Mouse (Mus musculus): ENCODE data around the gene Kif27. TPM values are rescaled to one million over a fixed set of nuclear protein-coding genes. Genes with fewer than 3 reads are reported as not detected.

Gene Kif27
- polyA plus RNA-seq, 1 experiment from 2014 or later, result 0.12 TPM

DNA sequence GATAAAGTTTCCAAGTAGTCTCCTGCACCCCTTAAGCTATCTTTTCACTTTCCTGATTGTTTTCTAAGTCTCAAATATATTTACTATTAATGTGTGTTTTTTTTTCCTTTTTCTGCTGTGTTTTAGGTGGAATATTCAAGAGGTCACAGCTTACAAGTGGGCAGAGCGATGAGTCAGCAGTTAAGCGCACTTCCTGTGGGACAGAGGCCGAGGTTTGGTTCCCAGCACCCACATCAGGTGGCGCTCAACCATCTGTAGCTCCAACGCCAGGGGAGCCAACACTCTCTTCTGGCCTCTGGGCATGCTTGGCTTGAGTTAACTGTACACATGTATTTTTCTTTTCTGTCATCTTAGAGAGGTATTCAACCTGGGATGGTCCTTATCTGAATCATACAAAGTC lies 51.5 kb downstream of the Kif27 start:
- Histone ChIP-seq H3K36me3 (replicated peaks) (no peaks in the 10 kb centered on the region), H3K9me3 (replicated peaks) (no peaks in the 10 kb centered on the region), H3K4me1 (replicated peaks) (no peaks in the 10 kb centered on the region), H3K4me2 (no peak overlapping the region), H3K9ac (no peak overlapping the region), H3K27me3 (no peaks in the 10 kb centered on the region), H3K4me3 (replicated peaks) (no peak overlapping the region), H3K27ac (replicated peaks) (no peak overlapping the region)
- no peak for ATAC-seq (ENCODE audit: insufficient read depth)
- 59% methylated on average over 5 of the region's 5 CpGs for WGBS (ENCODE audit: insufficient replicate concordance)

DNA sequence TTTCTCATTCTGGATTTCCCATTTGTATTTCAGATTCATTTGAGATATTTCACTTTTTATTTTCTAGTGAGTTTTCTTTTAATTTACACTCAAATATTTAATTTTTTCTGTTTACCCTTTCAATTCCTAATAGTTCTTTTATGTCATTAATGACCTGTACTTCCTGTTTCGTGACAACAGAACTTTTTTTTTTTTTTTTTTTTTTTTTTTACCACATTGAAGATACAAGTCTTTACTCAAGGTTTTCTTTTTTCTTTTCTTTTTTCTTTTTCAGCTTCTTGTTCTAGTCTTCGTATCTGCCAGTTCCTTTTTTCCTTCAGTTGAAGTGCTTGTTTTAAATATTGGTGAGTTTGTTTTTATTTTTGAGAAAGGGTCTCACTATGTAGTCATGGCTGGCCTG lies 53.7 kb downstream of the Kif27 start:
- H3K9ac ChIP-seq, result no peak overlapping the region
- no peak overlapping the region for H3K4me2 ChIP-seq
- no peak overlapping the region for H3K27ac ChIP-seq (replicated peaks)
- H3K27me3 ChIP-seq, result no peaks in the 10 kb centered on the region
- H3K4me1 ChIP-seq (replicated peaks), result no peaks in the 10 kb centered on the region
- H3K4me3 ChIP-seq (replicated peaks), result no peak overlapping the region
- no peaks in the 10 kb centered on the region for H3K36me3 ChIP-seq (replicated peaks)
- WGBS (ENCODE audit: insufficient replicate concordance), result 47% methylated on average over 2 of the region's 2 CpGs
- no peak for ATAC-seq (ENCODE audit: insufficient read depth)
- H3K9me3 ChIP-seq (replicated peaks), result no peaks in the 10 kb centered on the region

DNA sequence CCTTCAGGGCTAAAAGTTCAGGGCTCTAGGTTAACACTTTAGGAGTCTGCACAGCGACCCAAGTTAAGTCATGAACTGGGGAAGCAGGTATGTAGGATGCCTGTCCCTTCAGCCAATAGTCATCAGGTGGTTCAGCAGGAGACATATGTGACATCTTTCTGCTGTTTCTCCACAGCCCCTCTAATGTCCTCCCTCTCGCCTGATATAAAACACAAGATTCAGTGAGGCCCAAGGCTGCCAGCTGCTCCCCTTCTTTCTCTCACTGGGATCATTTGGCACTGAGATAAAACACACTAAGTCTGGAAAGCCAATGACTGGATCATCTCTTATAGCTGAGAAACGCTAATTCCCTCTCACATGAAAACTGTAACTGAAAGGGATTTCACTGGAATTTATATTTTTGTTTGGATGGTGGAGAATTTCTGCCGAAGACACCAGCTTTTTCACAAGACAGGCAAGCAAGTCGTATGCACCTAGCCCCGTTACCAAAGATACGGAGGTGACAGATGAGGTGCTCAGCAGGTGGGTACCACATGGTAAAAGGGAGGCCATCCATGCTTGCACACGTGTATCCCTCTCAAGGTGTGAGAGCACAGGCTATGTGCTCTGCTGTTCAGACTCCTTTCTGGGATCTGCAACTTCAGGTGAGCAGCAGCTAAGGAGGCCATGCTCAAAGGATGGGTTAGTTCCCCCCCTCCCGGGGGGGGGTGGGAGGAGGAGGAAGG lies 56.3 kb downstream of the Kif27 start:
- no peaks in the 10 kb centered on the region for H3K4me1 ChIP-seq (replicated peaks)
- H3K9me3 ChIP-seq (replicated peaks), result no peaks in the 10 kb centered on the region
- no peak overlapping the region for H3K4me2 ChIP-seq
- H3K4me3 ChIP-seq (replicated peaks), result no peak overlapping the region
- no peak overlapping the region for H3K9ac ChIP-seq
- H3K27me3 ChIP-seq, result no peaks in the 10 kb centered on the region
- H3K36me3 ChIP-seq (replicated peaks), result no peaks in the 10 kb centered on the region
- WGBS (ENCODE audit: insufficient replicate concordance), result 61% methylated on average over 9 of the region's 9 CpGs
- no peak overlapping the region for H3K27ac ChIP-seq (replicated peaks)
- ATAC-seq (ENCODE audit: insufficient read depth), result no peak

- H3K36me3 ChIP-seq (replicated peaks), result no peaks in the 10 kb centered on the region
- ATAC-seq (ENCODE audit: insufficient read depth), result no peak
- H3K4me3 ChIP-seq (replicated peaks), result no peak overlapping the region
- no peaks in the 10 kb centered on the region for H3K4me1 ChIP-seq (replicated peaks)
- H3K9me3 ChIP-seq (replicated peaks), result no peaks in the 10 kb centered on the region
- H3K4me2 ChIP-seq, result no peak overlapping the region
- H3K27ac ChIP-seq (replicated peaks), result no peak overlapping the region
- no peak overlapping the region for H3K9ac ChIP-seq
- no peaks in the 10 kb centered on the region for H3K27me3 ChIP-seq
- 63% methylated on average over 6 of the region's 6 CpGs for WGBS (ENCODE audit: insufficient replicate concordance)
These were observed 57.0 kb downstream of the Kif27 start for GRCm38 (mm10) chr13:58301961-58302360.

- H3K4me3 ChIP-seq (replicated peaks), result no peak overlapping the region
- no peak overlapping the region for H3K4me2 ChIP-seq
These were observed 60.2 kb downstream of the Kif27 start for GRCm38 (mm10) chr13:58298756-58299155.

GRCm38 (mm10) chr13:58295582-58295981 lies 63.3 kb downstream of the Kif27 start:
- no peak overlapping the region for H3K27ac ChIP-seq (replicated peaks)
- WGBS (ENCODE audit: insufficient replicate concordance), result 37% methylated on average over 3 of the region's 3 CpGs
- ATAC-seq (ENCODE audit: insufficient read depth), result no peak
- H3K27me3 ChIP-seq, result no peaks in the 10 kb centered on the region
- H3K4me3 ChIP-seq (replicated peaks), result no peak overlapping the region
- no peak overlapping the region for H3K9ac ChIP-seq
- no peaks in the 10 kb centered on the region for H3K36me3 ChIP-seq (replicated peaks)
- no peaks in the 10 kb centered on the region for H3K4me1 ChIP-seq (replicated peaks)
- H3K4me2 ChIP-seq, result no peak overlapping the region
- H3K9me3 ChIP-seq (replicated peaks), result no peaks in the 10 kb centered on the region

More at GRCm38 (mm10) chr13:58298756-58299155, 60.2 kb downstream of the Kif27 start:
- no peaks in the 10 kb centered on the region for H3K4me1 ChIP-seq (replicated peaks)
- H3K9ac ChIP-seq, result no peak overlapping the region
- ATAC-seq (ENCODE audit: insufficient read depth), result no peak
- no peaks in the 10 kb centered on the region for H3K36me3 ChIP-seq (replicated peaks)
- 58% methylated on average over 3 of the region's 3 CpGs for WGBS (ENCODE audit: insufficient replicate concordance)
- H3K27me3 ChIP-seq, result no peaks in the 10 kb centered on the region
- no peaks in the 10 kb centered on the region for H3K9me3 ChIP-seq (replicated peaks)
- H3K27ac ChIP-seq (replicated peaks), result no peak overlapping the region

- H3K27ac ChIP-seq (replicated peaks), result no peak overlapping the region
- H3K9ac ChIP-seq, result no peak overlapping the region
- no peaks in the 10 kb centered on the region for H3K4me1 ChIP-seq (replicated peaks)
- no peak overlapping the region for H3K4me2 ChIP-seq
- H3K36me3 ChIP-seq (replicated peaks), result no peaks in the 10 kb centered on the region
- 41% methylated on average over 5 of the region's 5 CpGs for WGBS (ENCODE audit: insufficient replicate concordance)
- no peaks in the 10 kb centered on the region for H3K27me3 ChIP-seq
- no peaks in the 10 kb centered on the region for H3K9me3 ChIP-seq (replicated peaks)
- no peak for ATAC-seq (ENCODE audit: insufficient read depth)
- no peak overlapping the region for H3K4me3 ChIP-seq (replicated peaks)
These were observed 66.1 kb downstream of the Kif27 start for GRCm38 (mm10) chr13:58292811-58293210.

DNA sequence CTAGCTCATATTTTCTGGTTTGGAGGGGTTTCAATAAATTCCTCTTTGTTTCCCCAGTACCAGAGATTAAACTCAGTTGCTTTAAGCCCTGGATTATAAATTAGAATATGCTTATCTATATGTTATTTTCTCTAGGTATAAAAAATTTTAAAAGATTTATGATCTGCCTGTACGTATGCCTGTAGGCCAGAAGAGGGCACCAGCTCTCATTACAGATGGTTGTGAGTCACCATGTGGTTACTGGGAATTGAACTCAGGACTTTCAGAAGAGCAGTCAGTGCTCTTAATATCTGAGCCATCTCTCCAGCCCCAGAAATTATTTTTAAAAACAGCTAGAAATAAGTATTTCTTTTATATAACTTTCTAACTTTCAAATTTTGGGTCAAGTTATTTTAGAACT lies 69.6 kb downstream of the Kif27 start:
- no peak overlapping the region for H3K4me2 ChIP-seq
- H3K4me1 ChIP-seq (replicated peaks), result no peaks in the 10 kb centered on the region
- no peaks in the 10 kb centered on the region for H3K9me3 ChIP-seq (replicated peaks)
- no peaks in the 10 kb centered on the region for H3K27me3 ChIP-seq
- H3K27ac ChIP-seq (replicated peaks), result no peak overlapping the region
- H3K9ac ChIP-seq, result no peak overlapping the region
- no peak for ATAC-seq (ENCODE audit: insufficient read depth)
- no peak overlapping the region for H3K4me3 ChIP-seq (replicated peaks)
- no peaks in the 10 kb centered on the region for H3K36me3 ChIP-seq (replicated peaks)
- WGBS (ENCODE audit: insufficient replicate concordance), result 50% methylated on average over 1 of the region's 1 CpGs

DNA sequence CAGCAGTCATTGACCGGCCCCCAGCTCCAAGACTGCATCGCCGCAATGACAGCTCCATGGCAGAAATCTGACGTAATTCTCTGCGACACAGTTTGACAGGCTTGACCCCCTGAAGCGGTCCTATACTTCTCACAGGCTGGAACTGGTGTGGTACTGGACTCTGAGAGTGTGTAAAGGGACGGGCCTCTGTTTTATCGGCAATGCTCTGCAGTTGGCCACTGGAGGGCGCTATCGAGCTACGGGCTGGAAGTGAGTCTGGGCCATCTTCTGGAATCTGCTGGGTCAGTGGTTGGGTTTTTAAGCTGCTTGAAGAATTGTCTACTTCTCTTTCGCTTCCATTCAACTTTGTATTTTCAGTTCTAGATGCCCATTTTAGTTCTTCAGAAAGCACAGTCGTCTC lies 71.1 kb downstream of the Kif27 start:
- Histone ChIP-seq H3K27ac (replicated peaks) (no peak overlapping the region), H3K4me1 (replicated peaks) (no peaks in the 10 kb centered on the region), H3K27me3 (no peaks in the 10 kb centered on the region), H3K36me3 (replicated peaks) (no peaks in the 10 kb centered on the region), H3K9ac (no peak overlapping the region), H3K4me2 (no peak overlapping the region), H3K4me3 (replicated peaks) (no peak overlapping the region), H3K9me3 (replicated peaks) (no peaks in the 10 kb centered on the region)
- WGBS (ENCODE audit: insufficient replicate concordance), result 12% methylated on average over 13 of the region's 13 CpGs
- no peak for ATAC-seq (ENCODE audit: insufficient read depth)

DNA sequence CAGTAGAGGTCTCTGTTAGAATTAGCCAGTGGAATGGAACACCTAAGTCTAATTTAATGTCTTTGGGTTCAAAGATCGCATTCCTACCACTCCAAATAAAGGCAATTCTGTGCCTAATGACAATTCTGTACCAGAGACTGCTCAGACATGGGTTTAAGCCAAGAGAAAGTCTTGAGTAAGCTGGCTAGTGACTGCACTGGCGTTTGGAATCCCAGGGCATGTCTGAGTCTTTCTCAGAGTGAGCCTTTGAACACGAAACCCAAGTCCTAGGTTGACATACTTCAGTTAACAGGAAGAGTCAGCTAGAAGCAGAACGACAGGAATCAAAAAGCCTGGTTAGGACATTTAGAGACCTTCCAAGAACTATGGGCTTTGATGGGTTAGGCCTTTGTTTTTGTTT lies 75.5 kb downstream of the Kif27 start:
- Histone ChIP-seq H3K9me3 (replicated peaks) (no peaks in the 10 kb centered on the region), H3K36me3 (replicated peaks) (no peaks in the 10 kb centered on the region), H3K27me3 (0 out of 2 replicates have a peak, but pooled peaks cover 11% of the 10 kb centered on the region), H3K4me2 (no peak overlapping the region), H3K27ac (replicated peaks) (no peak overlapping the region), H3K4me1 (replicated peaks) (no peaks in the 10 kb centered on the region), H3K4me3 (replicated peaks) (no peak overlapping the region), H3K9ac (no peak overlapping the region)
- 56% methylated on average over 4 of the region's 4 CpGs for WGBS (ENCODE audit: insufficient replicate concordance)
- no peak for ATAC-seq (ENCODE audit: insufficient read depth)

DNA sequence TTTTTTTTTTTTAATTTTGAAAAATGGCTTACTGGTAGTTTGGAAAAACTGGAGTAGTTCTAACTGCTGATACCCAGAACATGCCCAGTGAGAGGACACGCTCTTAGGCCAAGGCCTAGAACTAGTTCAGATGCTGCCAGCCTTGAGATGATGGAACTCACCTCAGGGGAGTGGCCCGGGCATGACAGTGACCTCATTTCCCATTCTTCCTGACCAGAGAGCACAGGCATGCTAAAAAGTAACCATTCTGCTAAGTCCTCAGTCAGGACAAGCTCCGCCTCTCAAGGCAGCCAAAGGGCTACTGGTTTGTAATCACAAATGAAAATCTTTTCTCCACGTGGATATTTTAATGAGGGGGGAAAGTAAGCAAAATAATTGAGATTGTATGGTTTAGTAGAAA lies 77.0 kb downstream of the Kif27 start:
- Histone ChIP-seq H3K27ac (replicated peaks) (no peak overlapping the region), H3K27me3 (peaks cover 22% of the 10 kb centered on the region), H3K9me3 (replicated peaks) (no peaks in the 10 kb centered on the region), H3K36me3 (replicated peaks) (no peaks in the 10 kb centered on the region), H3K4me1 (replicated peaks) (no peaks in the 10 kb centered on the region), H3K4me2 (no peak overlapping the region), H3K9ac (no peak overlapping the region), H3K4me3 (replicated peaks) (no peak overlapping the region)
- no peak for ATAC-seq (ENCODE audit: insufficient read depth)
- 39% methylated on average over 4 of the region's 4 CpGs for WGBS (ENCODE audit: insufficient replicate concordance)

GRCm38 (mm10) chr13:58280528-58280927 lies 78.4 kb downstream of the Kif27 start:
- no peak overlapping the region for H3K27ac ChIP-seq (replicated peaks)
- ATAC-seq (ENCODE audit: insufficient read depth), result no peak
- H3K4me3 ChIP-seq (replicated peaks), result no peak overlapping the region
- 60% methylated on average over 3 of the region's 3 CpGs for WGBS (ENCODE audit: insufficient replicate concordance)
- H3K4me1 ChIP-seq (replicated peaks), result no peaks in the 10 kb centered on the region
- no peaks in the 10 kb centered on the region for H3K9me3 ChIP-seq (replicated peaks)
- H3K27me3 ChIP-seq, result peaks cover 36% of the 10 kb centered on the region
- no peak overlapping the region for H3K9ac ChIP-seq
- H3K4me2 ChIP-seq, result no peak overlapping the region
- no peaks in the 10 kb centered on the region for H3K36me3 ChIP-seq (replicated peaks)
